Mouse (Mus musculus): Measurements from ENCODE around the gene Cxcl1.
"Not testable (repeated sequence)": the region's sequence is repeated elsewhere in the genome, so short reads cannot be mapped to it uniquely, and the experiment has no call there.

DNA sequence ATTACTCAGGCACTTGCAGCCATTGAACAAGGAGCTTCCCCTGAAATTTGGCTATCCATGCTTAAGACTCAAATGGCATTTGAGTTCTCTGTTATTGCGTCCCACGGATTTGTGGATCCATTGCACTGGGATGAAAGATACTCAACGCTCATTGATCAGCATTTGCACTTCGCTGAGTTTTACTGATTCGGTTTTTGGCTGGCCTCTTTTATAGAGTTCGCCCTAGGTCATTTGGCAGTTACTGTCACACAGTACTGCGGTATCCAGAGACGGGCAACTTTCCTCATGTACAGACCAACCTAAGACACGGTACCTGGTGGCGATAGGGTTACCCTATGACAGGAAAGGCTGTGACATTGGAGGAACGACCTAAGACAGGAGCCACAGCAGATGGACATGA is 39.6 kb upstream of the Cxcl1 start:
- not testable (repeated sequence) for TF ChIP-seq POLR2A (IDR thresholded peaks at IDR 0.05; ENCODE audit: borderline replicate concordance, low read depth, low read length); CTCF (IDR thresholded peaks at IDR 0.05; ENCODE audit: low read depth, low read length)
